Mouse (Mus musculus): ENCODE data around the gene Pcna.
A peak's percentile ranks its signal among the peaks of the same experiment; 100 is the strongest.
"Not testable (repeated sequence)": the region's sequence is repeated elsewhere in the genome, so short reads cannot be mapped to it uniquely, and the experiment has no call there.

Gene Pcna

DNA sequence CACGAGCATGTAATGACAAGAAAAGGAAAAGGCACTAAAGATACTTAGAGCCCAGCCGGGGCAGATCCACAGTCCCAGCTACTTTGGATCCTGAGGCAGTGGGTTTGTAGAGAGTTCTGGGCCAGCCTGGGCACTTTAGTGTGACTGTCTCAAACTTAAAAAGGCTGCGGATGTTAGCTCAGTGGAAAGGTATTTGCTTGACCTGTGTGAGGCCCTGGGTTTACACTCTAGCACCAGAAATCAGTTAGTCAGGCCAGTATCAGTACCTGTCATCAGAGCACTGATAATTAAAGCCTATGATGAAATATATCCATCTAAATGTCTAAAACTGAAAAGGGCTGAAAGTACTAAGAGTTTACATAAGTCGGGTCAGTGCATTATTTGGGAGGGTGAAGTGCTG, 23.1 kb upstream of the Pcna start:
- no peak for DNase-seq (ENCODE audit: low read depth, low spot score)

DNA sequence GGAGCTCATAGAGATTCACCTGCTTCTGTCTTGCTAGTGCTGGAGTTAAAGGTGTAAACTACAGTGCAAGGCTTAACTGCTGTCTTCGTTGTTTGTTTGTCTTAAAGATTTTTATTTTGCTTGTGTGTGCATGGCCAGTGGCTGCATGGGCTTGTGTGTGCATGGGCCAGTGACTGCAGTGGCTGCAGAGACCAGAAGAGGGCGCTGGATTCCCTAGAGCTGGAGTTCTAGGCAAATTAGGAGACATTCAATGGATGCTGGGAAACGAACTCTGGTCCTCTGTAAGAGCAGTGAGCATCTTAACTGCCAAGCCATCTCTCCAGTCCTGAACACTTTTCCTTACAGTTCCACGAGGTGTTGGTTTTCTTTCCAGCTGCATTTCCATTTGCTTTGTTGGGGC, 22.4 kb upstream of the Pcna start:
- no peak for DNase-seq (ENCODE audit: low read depth, low spot score)

DNA sequence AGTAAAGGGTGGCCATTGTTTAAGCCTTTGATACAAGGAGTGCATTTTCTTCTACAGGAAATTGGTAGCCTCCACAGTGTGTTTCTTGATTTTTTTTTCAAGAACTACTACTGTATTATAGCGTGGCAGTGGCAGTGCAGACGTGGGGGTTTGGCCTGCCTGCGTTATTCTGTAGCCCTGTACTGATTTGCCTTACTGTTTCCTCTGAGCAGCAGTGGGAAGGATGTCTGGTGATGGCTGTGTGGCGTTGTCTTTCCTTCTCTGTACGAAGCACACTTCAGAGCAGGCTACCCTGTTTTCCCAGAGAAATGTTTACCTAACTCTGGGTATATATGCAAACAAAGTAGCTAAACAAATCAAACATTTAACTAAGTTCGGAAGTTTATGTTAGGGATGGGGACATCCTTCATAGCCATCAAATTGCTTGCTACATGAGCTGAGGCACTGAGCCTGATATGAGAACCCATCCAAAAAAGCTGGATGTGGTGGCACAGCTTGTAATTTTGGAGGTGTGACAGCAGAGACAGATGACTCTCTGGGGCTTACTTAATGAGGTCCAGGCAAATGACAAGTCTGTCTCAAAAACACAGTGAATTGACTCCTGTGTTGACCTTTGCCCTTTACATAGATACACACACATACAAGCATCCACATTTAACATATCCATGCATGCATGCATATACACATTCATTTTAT, 19.7 kb upstream of the Pcna start:
- no peak for DNase-seq (ENCODE audit: low read depth, low spot score)

DNA sequence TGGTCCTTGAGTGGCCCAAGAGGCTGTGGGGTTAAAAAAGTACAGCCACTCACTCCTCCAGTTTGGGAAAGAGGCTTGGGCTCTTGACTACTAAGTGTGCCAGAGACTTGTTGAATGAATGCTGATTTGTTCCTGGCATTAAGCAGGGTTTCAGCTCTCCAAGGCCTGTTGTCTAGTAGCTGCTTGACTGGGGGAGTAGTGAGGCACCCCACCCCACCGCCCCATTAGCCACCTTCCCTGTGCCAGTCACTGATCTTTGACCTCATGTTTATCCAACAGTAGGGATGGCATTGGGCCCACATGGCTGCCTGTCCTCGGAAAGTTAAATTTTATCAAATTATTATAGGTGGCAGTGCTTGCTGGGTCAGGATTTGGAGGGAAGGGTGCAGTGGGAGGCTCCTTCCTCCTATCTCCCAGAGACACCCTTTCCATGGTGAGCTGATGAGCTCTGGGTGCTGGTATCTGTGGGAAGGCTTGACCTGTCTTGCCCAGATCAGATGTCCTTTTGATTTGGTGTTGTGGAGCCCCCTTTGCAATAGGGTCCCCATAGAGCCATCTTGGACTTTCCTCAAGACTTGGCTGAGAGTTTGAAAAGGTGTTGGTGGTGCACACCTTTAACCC, 17.3 kb upstream of the Pcna start:
- no peak for DNase-seq (ENCODE audit: low read depth, low spot score)

DNA sequence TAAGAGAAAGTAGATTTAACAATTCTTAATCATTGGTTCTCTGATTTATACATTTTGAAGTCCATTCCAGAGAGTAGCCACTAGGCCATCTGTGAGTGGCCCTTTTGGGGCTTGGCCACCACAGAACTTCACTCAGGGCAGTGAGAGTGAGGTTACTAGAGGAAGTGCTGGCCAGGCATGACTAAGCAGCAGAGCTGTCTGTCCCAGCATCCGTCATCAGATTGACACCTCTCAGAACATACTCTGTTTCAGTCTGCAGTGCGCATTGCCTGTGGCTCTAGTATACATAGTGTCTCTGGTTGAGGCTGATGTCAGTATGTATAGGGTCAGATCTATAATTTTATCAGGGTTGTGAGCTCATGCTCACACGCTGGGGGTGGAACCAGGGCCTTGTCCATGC, 16.1 kb upstream of the Pcna start:
- no peak for DNase-seq (ENCODE audit: low read depth, low spot score)

DNA sequence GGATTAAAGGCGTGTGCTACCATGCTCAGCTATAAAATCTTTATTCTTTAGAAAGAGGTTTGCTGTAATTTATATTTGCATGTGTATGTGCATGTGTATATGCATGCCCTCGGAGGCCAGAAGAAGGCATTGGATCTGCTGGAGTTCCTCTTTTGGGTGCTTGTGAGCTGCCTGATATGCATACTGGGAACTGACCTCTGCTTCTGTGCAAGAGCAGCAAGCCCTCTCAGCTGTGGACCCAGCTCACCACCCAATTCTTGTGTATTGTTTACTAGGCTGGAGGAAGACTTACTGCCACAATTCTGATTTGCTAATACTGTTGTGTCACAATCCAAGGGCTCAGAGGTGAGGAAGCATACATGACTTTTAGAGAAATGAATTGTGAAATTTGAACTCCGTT, 13.0 kb upstream of the Pcna start:
- DNase-seq (ENCODE audit: low read depth, low spot score): no peak

DNA sequence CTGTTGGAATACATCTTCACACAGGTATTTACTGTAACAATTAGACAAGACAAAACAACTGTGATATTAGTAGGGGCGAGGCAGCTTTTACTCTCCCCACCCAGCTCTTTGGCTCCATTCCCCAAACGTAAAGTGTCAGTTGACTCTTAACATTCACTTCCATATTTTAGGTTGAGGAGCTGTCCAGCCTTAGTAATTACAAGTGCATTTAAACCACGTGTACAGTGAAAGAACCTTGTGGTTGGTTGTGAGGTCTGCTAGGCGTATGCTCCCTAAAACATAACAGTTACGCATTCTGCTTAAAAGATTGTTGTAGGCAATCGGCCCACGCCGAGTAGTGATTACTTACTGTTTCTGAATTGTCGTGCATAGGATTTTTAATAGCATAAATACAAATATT, 12.1 kb upstream of the Pcna start:
- DNase-seq (ENCODE audit: low read depth, low spot score): no peak

DNA sequence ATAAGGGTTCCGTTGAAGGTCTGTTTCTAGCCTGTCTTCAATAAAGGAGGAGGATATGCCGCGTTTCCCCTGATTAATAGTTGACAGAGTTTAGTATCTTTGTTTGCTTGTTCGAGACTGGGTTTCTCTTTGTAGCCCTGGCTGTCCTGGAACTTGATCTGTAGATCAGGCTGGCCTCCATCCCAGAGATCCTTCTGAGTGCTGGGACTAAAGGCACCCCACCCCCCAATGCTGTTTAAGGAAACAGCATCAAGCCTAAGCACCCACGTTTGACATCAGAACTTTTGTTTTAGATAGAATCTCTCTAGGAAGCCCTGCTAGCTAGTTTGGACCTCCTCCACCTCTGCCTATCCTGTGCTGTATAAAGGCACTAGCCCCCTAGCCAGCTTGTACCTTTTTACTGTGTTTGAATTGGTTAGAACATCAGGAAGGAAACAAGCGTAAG, 11.2 kb upstream of the Pcna start:
- DNase-seq (ENCODE audit: low read depth, low spot score): no peak

DNA sequence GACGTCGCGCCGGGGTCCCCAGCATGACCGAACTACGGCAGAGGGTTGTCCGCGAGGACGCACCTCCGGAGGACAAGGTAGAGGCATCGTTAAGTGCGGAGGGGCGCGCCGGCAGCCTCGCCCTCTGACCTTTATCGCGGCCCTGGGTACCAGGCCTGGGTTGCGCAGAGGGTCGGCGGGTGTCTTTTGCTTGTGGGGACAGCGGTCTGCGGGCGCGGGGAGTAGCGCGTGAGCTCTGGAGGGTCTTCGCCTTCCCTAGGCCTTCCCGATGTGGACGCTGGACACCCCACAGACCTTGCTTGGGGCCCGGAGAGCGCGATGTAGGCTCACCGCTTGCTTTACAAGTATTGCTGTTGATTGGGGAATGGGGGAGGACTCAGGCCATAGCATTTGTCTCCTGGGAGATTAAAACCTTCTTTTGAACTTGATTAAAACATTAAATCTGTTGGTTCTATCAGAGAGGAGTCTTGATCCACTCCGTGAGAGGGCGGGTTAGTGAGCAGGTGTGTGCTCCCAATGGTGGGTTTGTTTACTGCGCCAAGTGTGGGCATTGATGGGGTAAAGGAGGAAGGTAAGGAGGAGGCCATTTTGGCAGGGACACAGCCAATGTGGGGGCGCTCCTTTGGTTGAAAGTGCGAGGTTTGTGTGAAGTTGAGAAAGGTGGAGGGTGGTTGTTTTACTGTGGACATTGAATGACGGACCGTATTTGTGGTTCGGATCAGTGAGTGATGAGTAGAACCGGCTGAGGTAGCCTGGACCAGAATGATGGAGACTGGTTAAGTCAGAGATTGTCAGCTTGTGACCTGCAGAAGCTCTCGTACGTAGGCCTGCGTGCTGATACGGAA, 10.5 kb upstream of the Pcna start:
- DNase-seq (ENCODE audit: low read depth, low spot score): no peak

DNA sequence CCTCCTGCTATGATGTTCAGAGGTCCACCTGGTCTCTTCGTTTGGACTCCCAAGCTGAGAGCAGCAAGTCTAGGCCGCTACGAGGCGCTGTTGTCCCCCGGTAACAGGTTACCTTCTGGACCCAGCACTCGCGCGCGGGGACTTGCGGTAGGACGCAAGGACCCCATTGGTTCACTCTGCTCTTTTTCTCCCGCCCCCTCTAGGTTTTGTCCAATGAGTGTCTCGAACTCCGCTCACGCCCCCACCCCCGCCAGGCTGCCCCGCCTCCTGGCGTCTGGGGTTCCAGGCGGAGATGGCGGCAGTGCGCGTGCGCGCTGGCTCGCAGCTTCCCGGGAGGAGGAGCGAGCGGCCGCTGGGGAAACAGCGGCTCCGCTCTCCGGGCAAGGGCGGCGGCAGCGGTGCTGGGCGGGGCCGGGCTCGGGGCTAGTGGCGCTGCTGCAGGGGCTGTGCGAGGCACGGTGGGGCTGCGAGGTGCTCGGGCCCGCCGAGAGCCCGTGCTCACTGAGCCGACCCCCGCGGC, 9.8 kb upstream of the Pcna start, which contains the start of gene Cds2:
Cds2 (plus strand) TSS at position 270 of the 520 bp plus-strand sequence.
- peak; percentile 98 for DNase-seq (ENCODE audit: low read depth, low spot score)

DNA sequence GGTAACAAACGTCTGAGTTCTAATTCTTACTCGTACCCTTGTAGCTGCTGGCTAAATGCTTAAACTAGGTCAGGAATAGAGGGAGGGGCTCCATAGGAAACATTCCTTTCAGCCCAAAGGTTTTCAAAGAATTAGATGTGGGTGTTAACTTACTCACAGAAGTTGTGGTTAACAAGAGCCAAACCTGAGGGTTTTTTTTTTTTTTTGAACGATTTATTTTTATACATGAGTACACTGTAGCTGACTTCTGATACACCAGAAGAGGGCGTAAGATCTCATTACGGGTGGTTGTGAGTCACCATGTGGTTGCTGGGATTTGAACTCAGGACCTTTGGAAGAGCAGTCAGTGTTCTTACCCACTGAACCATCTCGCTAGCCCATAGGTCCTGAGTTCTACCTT, 9.1 kb upstream of the Pcna start:
- no peak for DNase-seq (ENCODE audit: low read depth, low spot score)

DNA sequence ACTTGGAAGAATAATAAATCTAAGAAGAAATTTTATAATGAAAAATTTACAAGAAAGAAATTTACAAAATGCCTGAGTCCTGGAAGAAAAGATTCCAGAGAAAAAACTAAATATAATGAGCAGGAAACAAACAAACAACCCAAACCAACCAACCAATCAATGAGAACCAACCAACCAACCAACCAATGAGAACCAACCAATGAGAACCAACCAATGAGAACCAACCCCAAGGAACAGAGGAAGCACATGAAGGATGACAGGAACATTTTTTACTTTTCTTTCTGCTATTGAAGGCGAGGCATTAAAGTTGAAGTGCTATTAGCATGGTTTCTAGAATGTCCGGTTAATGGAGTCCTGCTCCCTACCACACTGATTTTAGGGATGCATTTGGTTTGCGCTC, 7.5 kb upstream of the Pcna start:
- DNase-seq (ENCODE audit: low read depth, low spot score): no peak

DNA sequence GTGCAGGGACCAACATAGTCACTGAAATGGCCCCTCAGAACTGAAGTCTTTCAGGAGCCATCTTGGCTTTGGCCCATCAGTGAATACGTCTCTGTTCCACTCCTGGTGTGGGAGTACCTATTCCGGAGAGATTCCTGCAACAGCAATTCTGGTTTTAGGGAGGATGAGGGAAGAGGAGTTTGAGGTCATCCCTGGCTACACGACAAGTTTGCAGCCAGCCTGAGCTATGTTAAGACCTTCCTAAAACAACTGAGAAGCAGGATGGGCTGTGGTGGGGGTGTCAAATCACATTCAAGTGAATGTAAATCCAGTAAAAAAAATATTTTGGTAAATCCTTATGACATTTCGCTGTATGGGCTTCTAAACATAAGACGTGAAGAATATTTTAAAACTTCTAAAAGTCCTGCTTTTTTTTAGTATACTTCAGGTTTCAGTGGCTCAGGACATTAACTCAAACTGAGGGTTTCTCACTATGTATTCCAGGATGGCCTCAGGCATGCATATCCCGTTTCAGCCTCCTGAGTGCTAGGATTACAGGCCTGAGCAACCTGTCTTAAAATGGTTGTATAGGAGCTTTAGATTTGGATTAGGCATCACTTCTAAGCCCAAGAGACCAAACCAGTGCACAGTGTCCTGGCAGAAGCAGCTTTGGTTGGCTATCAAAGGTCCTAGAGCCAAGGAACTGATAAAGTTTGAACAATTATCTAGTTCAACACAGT, 4.4 kb upstream of the Pcna start:
- DNase-seq (ENCODE audit: low read depth, low spot score): no peak

DNA sequence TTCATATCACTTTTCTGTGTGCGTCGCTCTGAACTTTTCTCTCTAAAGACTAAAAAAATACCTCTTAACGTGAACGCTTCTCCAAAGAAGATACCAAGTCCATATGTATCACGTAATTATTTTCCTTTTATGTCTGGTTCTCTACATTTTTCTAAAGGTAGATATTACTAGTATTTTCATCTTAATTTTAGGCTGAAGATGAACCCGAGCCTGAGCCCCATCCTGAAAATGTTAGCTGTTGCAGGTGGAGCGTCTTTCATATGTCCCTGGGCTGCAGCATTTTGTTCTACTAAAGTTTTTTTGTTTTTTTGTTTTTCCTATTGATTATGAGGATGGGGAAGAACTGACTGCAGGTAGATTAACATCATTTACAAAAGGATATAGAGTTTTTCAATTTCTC, 489 bp upstream of the Pcna start:
- no peak for DNase-seq (ENCODE audit: low read depth, low spot score)

DNA sequence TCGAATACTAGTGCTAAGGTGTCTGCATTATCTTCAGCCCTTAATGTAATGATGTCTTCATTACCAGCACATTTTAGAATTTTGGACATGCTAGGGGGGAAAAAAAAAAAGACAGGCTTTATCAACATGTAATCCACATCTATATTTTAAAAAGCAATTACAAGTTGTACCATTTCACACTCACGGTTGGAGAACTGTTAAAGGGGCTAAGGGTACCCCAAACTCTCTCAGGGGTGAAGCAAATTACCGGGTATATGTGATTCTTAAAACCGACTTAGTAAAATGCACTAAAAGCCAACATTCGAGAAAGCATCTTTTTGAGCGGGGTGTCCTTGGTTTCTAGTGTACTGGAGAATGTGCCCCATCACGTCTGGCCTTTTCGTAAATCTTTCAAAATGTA, 1.2 kb downstream of the Pcna start:
- no peak for DNase-seq (ENCODE audit: low read depth, low spot score)

DNA sequence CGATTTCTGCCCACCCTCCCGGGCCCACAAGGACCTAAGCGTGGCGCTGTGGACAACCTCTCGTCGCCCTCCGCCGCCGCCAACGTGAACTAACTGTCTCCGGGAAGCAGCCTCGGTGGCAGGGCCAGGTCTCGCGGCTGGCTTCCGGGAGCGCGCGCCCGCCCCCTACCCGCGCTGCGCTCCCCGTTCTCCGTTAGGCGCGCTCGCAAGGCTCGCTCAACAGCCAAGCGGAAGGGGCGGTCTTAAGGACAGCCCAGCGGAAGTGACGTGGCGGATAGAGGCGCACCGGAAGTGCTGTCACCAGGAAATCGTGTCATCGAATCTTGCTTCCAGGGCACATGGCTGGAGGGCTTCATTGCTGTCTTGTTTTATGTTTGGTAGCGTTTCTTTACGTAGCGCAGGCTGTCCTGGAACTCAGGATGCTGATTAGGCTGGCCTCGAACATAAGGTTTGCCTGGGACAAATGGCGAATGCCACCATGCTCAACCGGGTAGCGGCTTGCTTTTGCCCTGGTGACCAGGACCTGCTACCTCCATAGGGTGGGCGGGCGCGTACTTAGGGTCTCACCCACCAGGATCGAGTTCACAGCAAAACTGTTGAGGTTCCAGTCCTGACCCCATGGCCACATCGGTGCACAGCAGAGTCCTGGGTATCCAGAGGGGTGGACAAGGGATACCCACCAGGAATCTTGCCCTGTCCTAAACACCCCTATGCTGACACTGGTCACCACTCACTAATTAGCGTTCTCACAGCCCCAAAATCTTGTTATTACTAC, 5.4 kb downstream of the Pcna start, which contains the start of gene Tmem230:
Tmem230 (minus strand) TSS at position 269 of the 775 bp plus-strand sequence.
- DNase-seq (ENCODE audit: low read depth, low spot score): peak; percentile 83

DNA sequence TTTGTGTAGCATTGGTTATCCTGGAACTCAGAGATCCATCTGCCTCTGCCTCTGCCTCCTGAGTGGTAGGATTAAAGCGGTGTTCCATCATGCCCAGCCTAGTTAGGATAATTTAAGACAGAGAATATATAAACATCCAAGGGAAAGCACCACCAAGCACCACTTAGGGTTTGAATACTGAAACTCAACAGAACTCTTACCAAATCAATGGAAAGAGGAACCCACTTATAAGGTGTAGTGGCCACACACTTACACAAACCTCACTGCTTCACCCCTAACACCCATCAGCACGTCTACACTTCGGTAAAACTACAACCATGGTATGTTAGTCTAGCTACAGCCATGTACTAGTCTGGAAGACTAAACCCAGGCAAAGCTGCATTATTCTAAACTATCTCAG, 9.7 kb downstream of the Pcna start:
- DNase-seq (ENCODE audit: low read depth, low spot score): no peak

DNA sequence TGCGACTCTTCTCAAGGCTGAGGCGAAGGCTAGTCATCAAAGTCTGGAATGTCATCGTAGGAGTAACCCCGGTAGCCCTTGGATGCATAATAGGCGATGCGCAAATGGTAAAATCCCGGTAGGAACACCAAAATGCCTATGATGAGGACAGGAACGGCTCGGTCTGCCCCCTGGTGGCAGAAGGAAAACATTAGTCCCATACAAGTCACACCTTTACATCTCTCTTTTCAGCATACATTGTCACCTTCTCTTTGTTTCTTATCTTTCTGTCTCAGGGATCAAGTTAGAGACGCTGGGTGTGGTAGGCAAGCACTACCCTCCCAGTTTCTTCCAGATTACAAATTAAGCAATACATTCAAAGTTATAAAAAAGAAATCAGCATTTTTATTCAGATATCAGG, 12.7 kb downstream of the Pcna start:
- DNase-seq (ENCODE audit: low read depth, low spot score): not testable (repeated sequence)

DNA sequence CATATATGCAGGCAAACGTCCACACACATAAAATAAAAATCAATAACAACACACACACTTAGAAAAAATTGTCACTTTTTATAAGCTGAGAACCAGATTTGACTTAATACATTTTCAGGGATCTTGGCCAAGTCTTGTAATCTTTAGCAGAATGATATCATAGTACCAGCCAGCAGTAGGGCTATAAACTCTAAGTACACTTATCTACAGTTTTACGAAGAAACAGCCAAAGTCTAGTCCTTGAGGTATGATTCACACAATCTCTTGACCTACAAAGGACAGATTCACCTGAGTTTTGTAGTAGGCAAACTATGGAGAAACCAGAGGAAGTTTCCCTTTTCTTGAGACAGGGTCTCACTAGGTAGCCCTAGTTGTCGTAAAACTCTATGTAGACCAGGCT, 13.7 kb downstream of the Pcna start:
- not testable (repeated sequence) for DNase-seq (ENCODE audit: low read depth, low spot score)

DNA sequence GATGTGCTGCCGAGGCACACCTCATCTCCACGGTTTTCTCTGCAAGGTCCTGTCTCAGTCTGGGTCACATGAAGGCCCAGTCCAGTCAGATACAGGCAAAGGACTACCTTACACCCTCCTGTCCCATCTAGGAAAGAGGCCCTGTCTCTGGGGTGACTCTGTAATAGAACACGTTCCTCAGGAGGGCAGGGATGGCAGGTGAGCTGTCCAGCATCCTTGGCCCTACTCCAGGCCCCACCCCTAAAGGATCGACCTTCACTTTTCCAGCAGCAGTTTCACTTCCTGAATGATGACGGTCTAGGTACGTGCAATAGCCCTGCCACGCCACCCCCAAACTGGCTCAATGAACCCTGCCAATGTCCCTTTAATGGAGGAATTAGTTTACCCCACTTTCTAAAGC, 17.1 kb downstream of the Pcna start:
- no peak for DNase-seq (ENCODE audit: low read depth, low spot score)

DNA sequence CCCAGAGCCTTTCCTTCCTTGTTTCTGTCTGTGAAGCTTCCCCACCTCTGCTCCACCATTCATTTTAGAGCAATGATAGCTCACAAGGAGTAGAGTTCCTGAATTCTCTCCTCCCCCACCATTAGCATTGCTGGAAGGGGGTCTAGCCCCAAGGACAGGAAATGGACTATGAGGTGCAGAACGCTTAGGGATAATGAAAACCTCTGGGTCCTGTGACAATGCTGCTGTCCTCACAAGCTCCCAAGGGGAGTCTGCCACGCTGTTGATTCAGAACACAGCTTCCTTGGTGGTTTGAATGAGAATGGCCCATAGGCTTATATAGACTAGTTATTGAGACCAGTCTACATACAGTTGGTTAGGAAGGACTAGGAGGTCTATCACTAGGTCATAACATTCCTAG, 17.8 kb downstream of the Pcna start:
- no peak for DNase-seq (ENCODE audit: low read depth, low spot score)

All from WW6 (cell line).